Mouse (Mus musculus): Measurements from ENCODE around the gene Pcp2. TPM values are rescaled to one million over a fixed set of nuclear protein-coding genes. Genes with fewer than 3 reads are reported as not detected.

Pcp2 gene
- polyA plus RNA-seq (2012; rRNA removed; ENCODE audit: low replicate concordance), result 0.07 TPM in 1 of 2 replicates, not detected in the other

DNA sequence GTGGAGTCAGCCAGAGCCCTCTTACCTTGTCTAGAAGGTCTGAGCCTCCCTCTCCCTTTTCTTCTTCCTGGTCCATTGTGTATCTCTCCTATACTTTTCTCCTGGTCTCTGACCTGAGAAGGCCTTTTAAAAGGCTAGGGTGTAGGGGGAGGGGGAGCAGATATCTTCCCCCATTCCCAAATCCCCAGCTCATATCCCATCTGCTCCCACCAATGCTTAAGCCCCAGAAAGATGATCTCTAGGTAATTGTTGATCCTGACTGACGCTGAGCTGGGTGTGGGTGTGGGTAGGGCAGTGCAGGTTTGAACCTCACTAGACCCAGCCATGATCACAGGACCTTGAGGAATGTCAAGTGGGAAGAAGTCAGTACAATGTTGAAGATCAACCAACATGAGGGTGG lies at the start of gene Pcp2:
Gene Pcp2, minus strand, starts transcription at position 101 of the 400 bp plus-strand sequence.

DNA sequence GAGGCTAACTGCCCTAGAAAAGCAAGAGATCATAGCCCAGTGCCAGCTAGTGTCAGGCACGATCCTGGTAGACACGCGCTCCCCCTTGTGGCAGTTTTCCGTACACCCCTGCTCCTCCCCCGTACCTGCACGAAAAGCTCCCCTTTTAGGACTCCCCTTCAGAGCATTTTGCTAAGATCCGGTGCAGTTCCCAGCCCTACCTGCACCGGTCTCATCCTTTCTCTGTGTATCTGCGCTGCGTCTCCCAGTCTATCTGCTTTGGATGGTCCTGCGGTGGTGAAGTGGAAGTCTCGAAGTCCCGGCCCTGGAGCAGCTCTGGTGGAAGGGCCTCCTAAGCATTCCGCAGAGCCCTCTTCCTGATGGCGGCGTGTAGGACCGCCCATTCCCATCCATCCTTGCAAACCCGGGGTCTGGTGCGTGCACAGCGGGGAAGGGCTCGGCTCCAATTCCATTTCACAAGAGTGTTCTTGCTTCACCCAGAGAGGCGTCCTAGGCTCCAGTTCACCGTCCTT lies 46.7 kb upstream of the Pcp2 start, which contains the start of gene Fcor:
Gene Fcor, minus strand, starts transcription at position 383 of the 512 bp plus-strand sequence.

DNA sequence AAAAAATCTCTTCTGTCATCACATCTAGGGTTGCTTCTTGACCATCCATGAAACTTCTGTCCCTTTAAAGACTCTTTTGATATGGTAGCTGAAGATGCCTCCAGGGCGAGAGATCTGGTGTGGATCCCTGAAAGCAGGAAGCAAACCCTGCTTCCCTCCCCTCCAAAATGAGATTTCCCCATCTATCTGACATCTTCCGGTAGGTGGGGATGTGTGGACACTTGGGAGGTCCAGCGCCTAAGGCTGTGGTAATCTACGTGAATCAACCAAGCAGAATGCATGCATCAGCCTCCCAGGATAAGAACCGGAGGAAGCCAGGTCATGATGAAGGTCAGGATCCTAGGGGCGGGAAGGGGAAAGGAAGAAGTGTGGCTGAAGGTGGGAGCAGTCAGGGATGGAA lies 40.2 kb upstream of the Pcp2 start, which contains the start of gene Mcemp1:
Gene Mcemp1, plus strand, starts transcription at position 248 of the 400 bp plus-strand sequence.

DNA sequence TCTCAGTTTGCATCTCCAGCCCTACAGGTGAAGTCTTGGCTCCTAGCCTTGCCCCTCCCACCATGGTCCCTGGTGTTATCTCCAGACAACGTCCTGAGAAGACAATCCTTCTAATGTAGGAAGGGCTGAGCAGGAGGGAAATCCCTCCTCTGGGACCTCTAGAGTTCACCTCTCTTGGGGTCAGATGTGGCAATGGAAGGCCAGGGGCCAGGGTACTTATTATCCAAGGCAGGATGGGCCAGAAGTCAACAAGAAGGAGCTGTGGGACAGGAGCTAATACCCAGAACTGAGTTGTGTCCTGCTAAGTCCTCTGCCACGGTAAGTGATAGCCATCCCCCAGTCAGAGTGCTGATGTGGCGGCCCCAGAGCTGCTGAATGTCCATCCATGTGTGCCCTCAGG lies 30.2 kb upstream of the Pcp2 start, which contains the start of gene Retn:
Gene Retn, plus strand, starts transcription at position 245 of the 400 bp plus-strand sequence.

DNA sequence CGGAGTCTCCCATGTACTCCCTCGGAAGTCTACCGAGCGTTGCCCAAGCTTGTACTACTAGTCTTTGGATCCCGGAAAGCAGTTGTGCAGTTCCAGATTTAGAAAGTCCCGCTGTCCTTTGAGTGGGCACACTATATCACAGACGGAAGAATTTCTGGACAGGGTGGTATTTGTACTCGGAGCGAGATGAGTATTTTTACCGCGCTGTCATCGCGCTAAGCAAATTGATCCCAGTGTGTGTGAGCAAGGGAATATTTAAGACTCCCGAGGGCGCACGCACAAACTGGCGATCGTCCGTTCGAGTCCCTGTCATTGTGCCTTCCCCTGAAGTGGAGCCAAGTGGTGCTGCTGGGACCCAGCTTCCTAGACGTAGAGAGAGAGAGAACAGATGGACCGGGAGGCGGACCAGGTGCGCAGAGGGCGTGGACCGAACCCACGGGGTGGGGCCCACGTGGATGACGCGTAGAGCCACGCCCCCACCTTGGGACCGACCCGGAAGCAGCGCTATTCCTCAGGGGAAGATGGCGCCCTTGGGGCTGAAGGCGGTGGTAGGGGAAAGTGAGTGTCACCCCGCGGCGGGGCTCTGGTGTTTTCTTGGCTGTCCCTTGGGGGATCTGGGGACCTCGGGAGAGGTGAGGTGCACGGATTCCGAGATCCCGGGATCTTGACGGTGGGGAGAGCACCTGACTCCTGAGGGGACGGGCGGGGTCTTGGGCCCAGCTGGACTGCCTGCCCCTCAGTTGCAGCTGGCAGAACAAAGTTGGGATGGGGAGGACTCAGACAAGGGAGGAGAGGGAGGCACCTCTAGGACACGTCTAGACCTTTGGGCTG lies 5.5 kb upstream of the Pcp2 start, which contains the start of gene Stxbp2:
Gene Stxbp2, plus strand, starts transcription at position 309 of the 831 bp plus-strand sequence.

DNA sequence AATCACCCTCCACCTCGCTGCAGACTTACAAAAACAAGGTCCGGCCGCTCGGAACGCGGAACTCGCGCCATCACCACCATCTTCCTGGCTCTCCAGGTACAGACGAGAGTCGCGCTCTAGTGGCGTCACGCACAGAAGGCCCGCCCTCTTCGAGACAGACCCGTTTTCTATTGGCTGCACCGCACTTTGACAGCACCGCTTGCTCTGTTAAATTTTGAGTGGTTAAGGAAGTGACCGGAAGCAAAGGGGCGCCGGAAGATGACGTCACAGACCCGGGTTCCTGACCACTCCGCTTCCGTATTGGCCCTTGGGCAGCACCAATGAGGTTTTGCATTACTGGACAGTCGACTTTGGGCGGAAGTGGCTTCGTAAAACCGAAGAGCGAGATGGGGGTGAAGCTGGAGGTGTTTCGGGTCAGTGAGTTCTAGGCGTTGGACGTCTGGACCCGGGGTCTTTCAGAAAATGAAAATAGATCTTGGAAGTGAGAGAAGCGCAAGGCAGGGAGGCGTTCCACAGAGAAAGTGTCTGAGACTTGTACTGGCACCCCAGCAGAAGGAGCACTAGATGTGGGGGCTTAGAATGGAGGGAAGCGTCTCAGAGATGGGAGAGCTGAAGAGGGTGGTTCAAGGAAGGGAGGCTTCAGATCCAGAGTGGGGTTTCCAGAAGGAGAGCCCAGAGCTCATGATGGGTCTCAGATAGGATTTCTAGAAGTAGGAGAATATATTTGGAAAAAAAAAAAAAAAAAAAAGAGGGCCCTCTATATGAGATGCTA lies 4.0 kb downstream of the Pcp2 start, which contains the start of the genes Xab2 and Pet100:
Gene Xab2, minus strand, starts transcription at position 118 of the 772 bp plus-strand sequence.
Gene Pet100, plus strand, starts transcription at position 350 of the 772 bp plus-strand sequence.

DNA sequence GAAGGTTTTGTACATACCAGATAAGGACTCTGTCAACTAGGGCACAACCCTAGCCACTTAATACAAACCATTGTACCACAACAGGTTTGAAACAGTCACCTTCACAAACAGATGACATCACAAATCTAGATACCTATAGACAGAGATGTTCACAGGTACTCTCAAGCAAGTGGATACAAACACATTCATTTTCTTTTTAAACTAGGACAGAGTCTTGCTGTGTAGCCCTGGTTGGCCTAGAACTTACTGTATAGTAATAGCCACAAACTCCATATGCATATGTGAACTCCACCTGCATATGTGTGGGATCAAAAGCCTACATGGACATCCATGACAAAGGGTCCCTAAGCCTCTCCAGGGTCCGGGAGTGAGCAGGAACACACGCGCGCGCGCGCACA lies 38.4 kb downstream of the Pcp2 start, which contains the start of gene Camsap3:
Gene Camsap3, plus strand, starts transcription at position 301 of the 398 bp plus-strand sequence.

Other genes with a start within 250 kb of the Pcp2 start
- 27.7 and 39.2 TPM in 2 replicates for gene Arhgef18, start 232.5 kb downstream of the Pcp2 start, polyA plus RNA-seq (2012; rRNA removed; ENCODE audit: low replicate concordance)
- 10.6 and 21.0 TPM in 2 replicates for gene Pex11g, start 157.9 kb downstream of the Pcp2 start, polyA plus RNA-seq (2012; rRNA removed; ENCODE audit: low replicate concordance)
- gene Tex45, start 154.7 kb downstream of the Pcp2 start, polyA plus RNA-seq (2012; rRNA removed; ENCODE audit: low replicate concordance), result 0.08 and 0.10 TPM in 2 replicates
- gene Zfp358, start 132.4 kb downstream of the Pcp2 start, polyA plus RNA-seq (2012; rRNA removed; ENCODE audit: low replicate concordance), result 51.9 and 73.1 TPM in 2 replicates
- gene Mcoln1, start 125.1 kb downstream of the Pcp2 start, polyA plus RNA-seq (2012; rRNA removed; ENCODE audit: low replicate concordance), result 222 and 262 TPM in 2 replicates
- 66.4 and 94.1 TPM in 2 replicates for gene Pnpla6, start 110.2 kb downstream of the Pcp2 start, polyA plus RNA-seq (2012; rRNA removed; ENCODE audit: low replicate concordance)
- 0.19 and 1.7 TPM in 2 replicates for gene C330021F23Rik, start 57.6 kb downstream of the Pcp2 start, polyA plus RNA-seq (2012; rRNA removed; ENCODE audit: low replicate concordance)
- 11.1 and 12.0 TPM in 2 replicates for gene Camsap3, start 38.3 kb downstream of the Pcp2 start, polyA plus RNA-seq (2012; rRNA removed; ENCODE audit: low replicate concordance)
- 54.1 and 73.9 TPM in 2 replicates for gene Xab2, start 4.2 kb downstream of the Pcp2 start, polyA plus RNA-seq (2012; rRNA removed; ENCODE audit: low replicate concordance)
- 9.2 and 12.6 TPM in 2 replicates for gene Pet100, start 4.0 kb downstream of the Pcp2 start, polyA plus RNA-seq (2012; rRNA removed; ENCODE audit: low replicate concordance)
- 75.2 and 95.5 TPM in 2 replicates for gene Stxbp2, start 5.4 kb upstream of the Pcp2 start, polyA plus RNA-seq (2012; rRNA removed; ENCODE audit: low replicate concordance)
- 1,062 and 2,972 TPM in 2 replicates for gene Retn, start 30.2 kb upstream of the Pcp2 start, polyA plus RNA-seq (2012; rRNA removed; ENCODE audit: low replicate concordance)
- 0.21 and 0.60 TPM in 2 replicates for gene Mcemp1, start 40.2 kb upstream of the Pcp2 start, polyA plus RNA-seq (2012; rRNA removed; ENCODE audit: low replicate concordance)
- gene Fcor, start 46.8 kb upstream of the Pcp2 start, polyA plus RNA-seq (2012; rRNA removed; ENCODE audit: low replicate concordance), result 158 and 268 TPM in 2 replicates
- gene Trappc5, start 50.8 kb upstream of the Pcp2 start, polyA plus RNA-seq (2012; rRNA removed; ENCODE audit: low replicate concordance), result 34.3 and 36.5 TPM in 2 replicates
- 0.36 TPM in 1 of 2 replicates, not detected in the other for gene Fcer2a, start 68.6 kb upstream of the Pcp2 start, polyA plus RNA-seq (2012; rRNA removed; ENCODE audit: low replicate concordance)
- 0.23 and 0.42 TPM in 2 replicates for gene Clec4g, start 95.1 kb upstream of the Pcp2 start, polyA plus RNA-seq (2012; rRNA removed; ENCODE audit: low replicate concordance)
- 5.6 TPM in 2 replicates for gene Cd209a, start 123.4 kb upstream of the Pcp2 start, polyA plus RNA-seq (2012; rRNA removed; ENCODE audit: low replicate concordance)
- 0.20 and 0.28 TPM in 2 replicates for gene Cd209e, start 228.8 kb upstream of the Pcp2 start, polyA plus RNA-seq (2012; rRNA removed; ENCODE audit: low replicate concordance)